Mouse (Mus musculus) naive thymus-derived CD4-positive, alpha-beta T cell, adult 5 months (primary cell): ENCODE data around the gene Cldn9. TPM values are rescaled to one million over a fixed set of nuclear protein-coding genes. Genes with fewer than 3 reads are reported as not detected.

Experiments used
- polyA plus RNA-seq: library from polyadenylated mRNA; unstranded; fragments of 100-300 nt; shearing (Covaris generic); gene quantifications from one replicate; pipeline ENCODE4 v1.2.1, GENCODE M21; 2017

The Cldn9 gene
- polyA plus RNA-seq: not detected

GRCm38 (mm10) chr17:23683856-23684672 is at the start of gene Cldn9:
Cldn9 (minus strand) TSS chr17:23684026.

GRCm38 (mm10) chr17:23725999-23726757 is 42.4 kb upstream of the Cldn9 start, which contains the start of gene Pkmyt1:
Pkmyt1 (plus strand) TSS chr17:23726336.

GRCm38 (mm10) chr17:23722376-23723125 is 38.7 kb upstream of the Cldn9 start, which contains the start of gene 1520401A03Rik:
1520401A03Rik (minus strand) TSS chr17:23722783.

GRCm38 (mm10) chr17:23679127-23679835 is 4.5 kb downstream of the Cldn9 start, which contains the start of gene Cldn6:
Cldn6 (plus strand) TSS chr17:23679249.

DNA sequence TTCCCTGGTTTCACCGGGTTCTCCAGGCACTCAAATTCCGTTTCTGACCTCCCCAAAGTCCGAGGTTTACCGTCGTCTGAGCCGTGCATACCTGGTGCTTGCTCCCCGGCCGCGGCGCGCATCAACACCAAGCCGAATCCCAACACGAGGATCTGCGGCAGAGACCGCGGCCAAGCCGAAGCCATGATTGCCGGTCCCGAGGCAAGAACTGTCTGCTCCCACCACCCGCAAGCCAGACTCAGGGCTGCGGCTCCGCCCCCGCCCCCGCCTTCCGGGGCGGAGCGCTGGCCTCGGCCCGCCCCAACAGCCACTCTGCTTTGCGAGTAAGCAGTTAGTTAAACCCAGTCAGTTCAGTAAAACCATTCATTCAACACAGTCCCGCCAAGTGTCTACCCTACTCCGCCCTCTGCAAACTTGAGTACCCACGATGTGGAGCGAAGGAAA is 6.6 kb downstream of the Cldn9 start, which contains the start of gene Tnfrsf12a:
Gene Tnfrsf12a (minus strand): TSS at position 233 of the 444 bp plus-strand sequence.

GRCm38 (mm10) chr17:23673424-23674073 is 10.3 kb downstream of the Cldn9 start, which contains the start of the genes Hcfc1r1 and Thoc6:
Hcfc1r1 (plus strand) TSS chr17:23673596.
Thoc6 (minus strand) TSS chr17:23673882.

GRCm38 (mm10) chr17:23660117-23660875 is 23.5 kb downstream of the Cldn9 start, which contains the start of gene Bicdl2:
Bicdl2 (plus strand) TSS chr17:23660506.

DNA sequence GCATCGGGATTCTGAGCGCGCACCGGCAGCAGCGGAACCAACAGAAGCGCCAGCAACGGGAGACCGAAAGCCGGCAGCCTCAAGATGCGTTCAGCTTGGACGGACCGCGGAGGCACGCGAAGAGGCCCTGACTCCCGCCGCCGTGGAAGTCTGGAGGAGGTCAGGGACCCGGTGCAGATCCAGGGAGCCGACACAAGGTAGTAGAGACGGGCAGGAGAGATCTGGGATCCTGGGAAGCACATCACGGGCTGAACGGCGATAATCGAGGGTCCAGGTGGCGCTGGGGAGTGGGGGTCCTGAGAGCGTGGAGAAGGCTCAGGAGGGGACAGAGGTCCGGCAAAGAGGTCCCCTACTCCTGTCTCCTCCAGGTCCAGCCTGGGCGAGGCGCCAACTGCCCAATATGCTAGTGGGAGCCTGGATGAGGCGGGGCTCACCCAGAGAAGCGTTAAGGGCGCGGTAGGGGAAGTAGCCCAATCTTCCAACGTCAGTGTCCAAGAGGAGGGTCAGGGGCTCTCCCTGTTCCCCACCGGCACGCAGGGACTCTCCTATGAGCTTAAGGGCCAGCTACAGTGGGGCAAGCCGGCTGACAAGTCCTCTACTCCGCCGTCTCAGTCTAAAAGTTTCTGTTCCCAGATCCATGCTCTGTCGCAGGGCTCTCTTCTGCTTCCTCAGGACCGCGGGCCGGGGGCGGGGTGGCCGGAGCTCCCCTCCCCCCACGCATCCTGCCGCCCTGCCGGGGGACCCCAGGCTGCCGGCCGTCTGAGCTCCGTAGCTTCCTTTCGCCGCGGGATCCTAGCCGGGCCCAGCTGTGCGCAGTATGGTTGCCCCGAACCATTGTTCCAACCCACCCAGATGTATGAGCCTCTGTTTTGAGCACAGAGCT is 39.0 kb downstream of the Cldn9 start, which contains the start of gene Mmp25:
Gene Mmp25 (minus strand): TSS at position 665 of the 883 bp plus-strand sequence.

Other genes with a start within 250 kb of the Cldn9 start
- not detected for gene Vmn2r117, start 204.3 kb downstream of the Cldn9 start, polyA plus RNA-seq
- gene Zfp213, start 119.8 kb downstream of the Cldn9 start, polyA plus RNA-seq: 8.3 TPM
- not detected for gene Zfp13, start 84.5 kb downstream of the Cldn9 start, polyA plus RNA-seq
- 19.6 TPM for gene Zscan10, start 83.2 kb downstream of the Cldn9 start, polyA plus RNA-seq
- not detected for gene Mmp25, start 38.7 kb downstream of the Cldn9 start, polyA plus RNA-seq
- gene Bicdl2, start 23.5 kb downstream of the Cldn9 start, polyA plus RNA-seq: not detected
- 46.7 TPM for gene Hcfc1r1, start 10.4 kb downstream of the Cldn9 start, polyA plus RNA-seq
- gene Thoc6, start 10.1 kb downstream of the Cldn9 start, polyA plus RNA-seq: 35.4 TPM
- 38.8 TPM for gene Tnfrsf12a, start 6.6 kb downstream of the Cldn9 start, polyA plus RNA-seq
- gene Cldn6, start 4.8 kb downstream of the Cldn9 start, polyA plus RNA-seq: not detected
- gene 1520401A03Rik, start 38.8 kb upstream of the Cldn9 start, polyA plus RNA-seq: 0.27 TPM
- 57.3 TPM for gene Pkmyt1, start 42.3 kb upstream of the Cldn9 start, polyA plus RNA-seq
- gene Paqr4, start 56.8 kb upstream of the Cldn9 start, polyA plus RNA-seq: 1.00 TPM
- 0.81 TPM for gene Kremen2, start 61.8 kb upstream of the Cldn9 start, polyA plus RNA-seq
- 23.4 TPM for gene Flywch1, start 87.6 kb upstream of the Cldn9 start, polyA plus RNA-seq
- not detected for gene Flywch2, start 102.1 kb upstream of the Cldn9 start, polyA plus RNA-seq
- gene Srrm2, start 106.5 kb upstream of the Cldn9 start, polyA plus RNA-seq: 1,111 TPM
- 324 TPM for gene Elob, start 145.1 kb upstream of the Cldn9 start, polyA plus RNA-seq
- gene Prss33, start 152.0 kb upstream of the Cldn9 start, polyA plus RNA-seq: not detected
- gene Prss32, start 159.8 kb upstream of the Cldn9 start, polyA plus RNA-seq: not detected
- gene Prss41, start 160.1 kb upstream of the Cldn9 start, polyA plus RNA-seq: not detected
- gene Prss21, start 184.0 kb upstream of the Cldn9 start, polyA plus RNA-seq: not detected
- not detected for gene Dcpp1, start 196.8 kb upstream of the Cldn9 start, polyA plus RNA-seq
- not detected for gene Dcpp2, start 196.9 kb upstream of the Cldn9 start, polyA plus RNA-seq
- not detected for gene Dcpp3, start 233.4 kb upstream of the Cldn9 start, polyA plus RNA-seq